Mouse (Mus musculus) kidney, embryonic 16.5 days (tissue): ENCODE measurements around the gene Olfr1342. TPM values are rescaled to one million over a fixed set of nuclear protein-coding genes. Genes with fewer than 3 reads are reported as not detected.

Experiments
- ATAC-seq: fragments of 200-750 bp; cut with Nextera tagmentation; 2 replicates; pipeline ENCODE4 v1.8.0; 2017; ENCODE audit warnings: moderate TSS enrichment; ENCODE audit not compliant: low FRiP score, low TSS enrichment
- H3K27ac ChIP-seq: fragments of 300-500 bp; sonication (generic); 2 replicates; pipeline ENCODE4 v1.5.1; 2014; ENCODE audit warnings: low read length
- H3K27me3 ChIP-seq: fragments of 300-500 bp; sonication (generic); 2 replicates; pipeline ENCODE4 v1.6.1; 2014; ENCODE audit warnings: low read length, control low read depth, mixed read lengths; ENCODE audit not compliant: insufficient read depth
- H3K36me3 ChIP-seq: fragments of 300-500 bp; sonication (generic); 2 replicates; pipeline ENCODE4 v1.6.1; 2014; ENCODE audit warnings: low read length, control low read depth, mixed read lengths; ENCODE audit not compliant: insufficient read depth
- H3K4me1 ChIP-seq: fragments of 300-500 bp; sonication (generic); 2 replicates; pipeline ENCODE4 v1.6.1; 2014; ENCODE audit warnings: low read length, control low read depth, mixed read lengths; ENCODE audit not compliant: insufficient read depth
- H3K4me2 ChIP-seq: fragments of 300-500 bp; sonication (generic); replicated peaks from 2 replicates; pipeline ENCODE4 v1.6.1; 2014; ENCODE audit warnings: low read depth, low read length
- H3K4me3 ChIP-seq: fragments of 300-500 bp; sonication (generic); 2 replicates; pipeline ENCODE4 v1.5.1; 2014; ENCODE audit warnings: mild to moderate bottlenecking, low read length
- H3K9ac ChIP-seq: fragments of 300-500 bp; sonication (generic); replicated peaks from 2 replicates; pipeline ENCODE4 v1.6.1; 2014; ENCODE audit warnings: low read length
- H3K9me3 ChIP-seq: fragments of 300-500 bp; sonication (generic); 2 replicates; pipeline ENCODE4 v1.6.1; 2016; ENCODE audit warnings: low read length, control low read depth
- WGBS: fragments of 180-500 bp; shearing (Covaris S2); extraction: QIAGEN DNeasy Blood & Tissue Kit; methylation state at CpG from one replicate; pipeline ENCODE4 v1.1.7; 2014; 5-methylcytosine and 5-hydroxymethylcytosine counted together
- polyA plus RNA-seq: library from polyadenylated mRNA; unstranded; fragments of >200 nt; fragmentation: Nextera tagmentation; extraction: Ambion mirVana; gene quantifications from 2 replicates; pipeline ENCODE4 v1.2.1, GENCODE M21; 2015

Gene Olfr1342
- polyA plus RNA-seq, 1 experiment from 2014 or later = 0.09 TPM

DNA sequence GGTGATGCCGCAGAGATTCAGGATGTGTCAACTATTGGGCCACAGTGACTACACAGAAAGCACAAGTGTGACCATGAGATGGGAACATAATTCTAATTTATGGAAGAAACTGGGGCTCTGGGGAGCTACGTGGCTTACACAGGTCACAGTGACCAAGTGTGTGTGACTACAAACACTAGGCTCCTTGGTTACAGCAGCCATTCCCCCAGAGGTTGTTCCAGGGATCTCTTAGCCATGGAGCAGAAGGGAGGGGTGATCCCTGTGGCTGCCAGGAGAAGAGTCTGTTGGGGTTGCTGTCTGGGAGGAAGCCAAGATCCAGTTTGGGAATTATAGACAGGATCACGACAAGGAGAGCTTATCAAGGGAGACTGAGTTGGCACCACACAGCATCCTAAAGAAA, 10.7 kb upstream of the Olfr1342 start, which contains the start of gene Olfr1341:
Gene Olfr1341, plus strand, starts transcription at position 301 of the 400 bp plus-strand sequence.
- ATAC-seq = no peak
- Histone ChIP-seq H3K4me1 (no peaks in the 10 kb centered on the region), H3K27ac (no peak within 1 kb of the TSS), H3K9ac (no peak within 1 kb of the TSS), H3K36me3 (no peaks in the 10 kb centered on the region), H3K4me2 (no peak within 1 kb of the TSS), H3K27me3 (0 out of 2 replicates have a peak, but pooled peaks cover 2% of the 10 kb centered on the region), H3K4me3 (no peak within 1 kb of the TSS), H3K9me3 (no peaks in the 10 kb centered on the region)
- 79% methylated on average over 3 of the region's 3 CpGs for WGBS

DNA sequence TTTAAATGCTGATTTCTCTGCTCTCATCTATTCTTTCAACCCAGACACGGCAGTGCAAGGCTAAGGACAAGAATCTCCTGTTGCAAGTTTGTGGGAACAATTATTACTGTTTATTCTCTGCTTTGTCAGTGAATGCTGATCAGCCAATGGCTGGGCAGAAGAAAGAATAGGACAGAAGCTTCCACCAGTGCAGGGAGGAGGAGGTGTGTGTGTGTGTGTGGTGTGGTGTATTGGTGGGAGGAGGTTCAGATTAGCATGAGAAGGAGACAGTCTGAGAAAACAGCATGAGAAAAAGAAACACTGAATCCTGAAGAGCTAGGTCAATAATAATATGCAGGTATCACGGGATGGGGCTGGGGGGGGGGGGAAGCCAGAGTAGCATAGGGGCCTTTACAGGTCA, 1.3 kb upstream of the Olfr1342 start:
- Histone ChIP-seq H3K27me3 (no peaks in the 10 kb centered on the region), H3K9me3 (no peaks in the 10 kb centered on the region), H3K4me3 (no peak overlapping the region), H3K9ac (no peak overlapping the region), H3K4me2 (no peak overlapping the region), H3K4me1 (no peaks in the 10 kb centered on the region; the same call in 1 of the 2 replicates), H3K36me3 (no peaks in the 10 kb centered on the region), H3K27ac (no peak overlapping the region)
- no peak for ATAC-seq
- 28% methylated on average over 2 of the region's 2 CpGs for WGBS

DNA sequence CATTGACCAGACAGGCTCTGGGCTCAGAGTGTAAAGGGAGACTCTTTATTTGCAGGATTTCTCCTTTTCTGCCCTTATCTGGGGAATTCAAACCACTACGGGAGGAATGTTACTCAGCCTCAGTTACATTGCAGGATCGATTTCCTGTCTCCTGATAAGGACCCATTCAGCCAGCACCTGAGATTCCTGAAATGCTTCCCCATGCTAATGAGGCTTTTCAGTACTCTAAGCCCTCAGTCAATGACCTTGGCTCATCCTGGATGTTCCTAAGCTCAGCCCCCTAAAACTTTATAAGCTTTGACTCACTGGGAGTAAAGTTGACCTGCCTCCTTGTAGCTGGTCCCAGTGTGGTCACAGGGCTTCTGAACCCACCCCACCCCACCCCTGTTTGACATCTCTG, 5.5 kb downstream of the Olfr1342 start:
- no peak for ATAC-seq
- H3K27ac ChIP-seq = no peak overlapping the region
- H3K27me3 ChIP-seq = no peaks in the 10 kb centered on the region
- WGBS = 55% methylated on average over 2 of the region's 2 CpGs
- no peak overlapping the region for H3K9ac ChIP-seq
- no peak overlapping the region for H3K4me2 ChIP-seq
- no peaks in the 10 kb centered on the region for H3K4me1 ChIP-seq
- no peaks in the 10 kb centered on the region for H3K36me3 ChIP-seq
- H3K9me3 ChIP-seq = no peaks in the 10 kb centered on the region
- no peak overlapping the region for H3K4me3 ChIP-seq

DNA sequence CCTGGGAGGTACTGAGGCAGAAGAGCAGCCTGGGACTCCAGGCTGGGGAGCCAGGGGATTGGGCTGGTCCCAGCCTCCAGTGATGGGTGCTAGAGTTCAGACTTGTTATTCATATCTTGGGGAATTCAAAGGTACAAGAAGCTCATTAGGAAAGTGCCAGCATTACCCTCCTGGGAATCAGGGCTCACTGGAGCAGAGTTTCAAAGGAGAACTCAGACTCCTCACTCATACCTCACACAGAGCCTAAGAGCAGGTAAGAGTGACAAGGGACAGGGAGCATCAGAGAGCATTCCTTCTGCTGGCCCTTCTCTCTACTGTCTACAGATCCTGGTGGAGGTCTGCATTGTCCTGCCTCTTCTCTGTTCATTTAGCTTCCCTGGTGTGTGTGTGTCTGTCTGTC, 33.9 kb downstream of the Olfr1342 start, which contains the start of gene Olfr62:
Gene Olfr62, plus strand, starts transcription at position 301 of the 400 bp plus-strand sequence.
- no peak within 1 kb of the TSS for H3K4me2 ChIP-seq
- no peak within 1 kb of the TSS for H3K9ac ChIP-seq
- no peaks in the 10 kb centered on the region for H3K4me1 ChIP-seq
- no peak within 1 kb of the TSS for H3K27ac ChIP-seq
- no peaks in the 10 kb centered on the region for H3K36me3 ChIP-seq
- ATAC-seq = no peak
- no peak within 1 kb of the TSS for H3K4me3 ChIP-seq
- no peaks in the 10 kb centered on the region for H3K27me3 ChIP-seq
- H3K9me3 ChIP-seq = no peaks in the 10 kb centered on the region

- no peaks in the 10 kb centered on the region for H3K9me3 ChIP-seq
- no peak overlapping the region for H3K9ac ChIP-seq
- H3K4me3 ChIP-seq = no peak overlapping the region
- H3K27me3 ChIP-seq = no peaks in the 10 kb centered on the region
- H3K4me2 ChIP-seq = no peak overlapping the region
- no peak overlapping the region for H3K27ac ChIP-seq
- whole genome bisulfite sequencing = 5% methylated on average over 2 of the region's 2 CpGs
- no peaks in the 10 kb centered on the region for H3K4me1 ChIP-seq
- H3K36me3 ChIP-seq = no peaks in the 10 kb centered on the region
- no peak for ATAC-seq
These were observed 47.3 kb downstream of the Olfr1342 start for GRCm38 (mm10) chr4:118645234-118645633.

DNA sequence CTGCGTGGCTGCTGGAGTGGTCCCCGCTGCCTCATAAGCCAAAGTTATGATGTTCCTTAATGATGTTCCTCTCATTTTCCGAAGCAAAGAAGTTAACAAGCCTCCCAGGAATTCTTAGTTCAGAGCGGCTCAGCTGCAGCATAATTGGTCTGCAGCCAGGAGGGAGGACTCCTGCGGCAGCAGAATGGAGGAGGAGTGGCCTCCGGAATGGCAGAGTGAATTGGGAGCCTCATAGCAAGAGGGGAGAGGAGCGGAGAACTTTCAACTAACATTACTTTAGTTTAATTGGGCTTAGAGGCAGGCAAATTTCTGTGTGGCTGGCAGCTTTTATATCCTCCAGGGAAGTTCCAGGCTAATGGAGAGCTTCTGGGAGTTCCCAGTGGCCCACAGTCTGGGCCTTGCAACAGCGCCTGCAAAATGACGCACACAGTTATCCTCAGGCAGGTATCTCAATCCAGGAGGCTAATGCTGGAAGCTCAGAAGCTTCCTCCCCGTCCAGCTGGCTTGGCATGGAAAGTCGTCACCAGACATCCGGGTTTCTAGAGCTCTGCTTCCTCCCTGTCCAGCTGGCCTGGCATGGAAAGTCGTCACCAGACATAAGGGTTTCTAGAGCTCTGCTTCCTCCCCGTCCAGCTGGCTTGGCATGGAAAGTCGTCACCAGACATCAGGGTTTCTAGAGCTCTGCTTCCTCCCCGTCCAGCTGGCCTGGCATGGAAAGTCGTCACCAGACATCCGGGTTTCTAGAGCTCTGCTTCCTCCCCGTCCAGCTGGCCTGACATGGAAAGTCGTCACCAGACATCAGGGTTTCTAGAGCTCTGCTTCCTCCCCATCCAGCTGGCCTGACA, 50.0 kb downstream of the Olfr1342 start:
- no peak overlapping the region for H3K4me3 ChIP-seq
- WGBS = 36% methylated on average over 20 of the region's 20 CpGs

More for the DNA sequence above, 50.0 kb downstream of the Olfr1342 start:
- no peaks in the 10 kb centered on the region for H3K9me3 ChIP-seq
- H3K36me3 ChIP-seq = no peaks in the 10 kb centered on the region
- ATAC-seq = no peak
- H3K4me1 ChIP-seq = no peaks in the 10 kb centered on the region
- no peak overlapping the region for H3K9ac ChIP-seq
- H3K4me2 ChIP-seq = no peak overlapping the region; the same call in 1 of the 2 replicates
- no peak overlapping the region for H3K27ac ChIP-seq
- H3K27me3 ChIP-seq = no peaks in the 10 kb centered on the region

Other genes starting within 250 kb of the Olfr1342 start
- gene Mpl, start 235.2 kb downstream of the Olfr1342 start, polyA plus RNA-seq = 0.28 and 0.30 TPM in 2 replicates
- 65.3 and 66.4 TPM in 2 replicates for gene Tie1, start 202.7 kb downstream of the Olfr1342 start, polyA plus RNA-seq
- gene 2610528J11Rik, start 165.8 kb downstream of the Olfr1342 start, polyA plus RNA-seq = 30.1 and 33.1 TPM in 2 replicates
- 8.0 and 8.9 TPM in 2 replicates for gene Tmem125, start 148.7 kb downstream of the Olfr1342 start, polyA plus RNA-seq
- 0.10 and 0.19 TPM in 2 replicates for gene Cfap57, start 72.0 kb downstream of the Olfr1342 start, polyA plus RNA-seq
- 133 and 137 TPM in 2 replicates for gene Ebna1bp2, start 72.0 kb downstream of the Olfr1342 start, polyA plus RNA-seq
- gene Olfr62, start 33.8 kb downstream of the Olfr1342 start, polyA plus RNA-seq = not detected in 2 replicates
- not detected in 2 replicates for gene Olfr1341, start 10.8 kb upstream of the Olfr1342 start, polyA plus RNA-seq
- not detected in 2 replicates for gene Olfr1340, start 27.4 kb upstream of the Olfr1342 start, polyA plus RNA-seq
- not detected in 2 replicates for gene Olfr1339, start 39.4 kb upstream of the Olfr1342 start, polyA plus RNA-seq
- gene Olfr1338, start 66.0 kb upstream of the Olfr1342 start, polyA plus RNA-seq = not detected in 2 replicates
- not detected in 2 replicates for gene Olfr1337, start 89.8 kb upstream of the Olfr1342 start, polyA plus RNA-seq
- not detected in 2 replicates for gene Olfr1335, start 117.2 kb upstream of the Olfr1342 start, polyA plus RNA-seq
- gene Olfr1333, start 143.5 kb upstream of the Olfr1342 start, polyA plus RNA-seq = not detected in 2 replicates
- not detected in 2 replicates for gene Olfr1331, start 171.9 kb upstream of the Olfr1342 start, polyA plus RNA-seq
- not detected in 2 replicates for gene Olfr1330, start 195.8 kb upstream of the Olfr1342 start, polyA plus RNA-seq
- not detected in 2 replicates for gene Olfr1329, start 224.7 kb upstream of the Olfr1342 start, polyA plus RNA-seq
- gene Olfr1328, start 245.9 kb upstream of the Olfr1342 start, polyA plus RNA-seq = not detected in 2 replicates